Mouse (Mus musculus): ENCODE results near the gene Pard3b. TPM values are rescaled to one million over a fixed set of nuclear protein-coding genes. Genes with fewer than 3 reads are reported as not detected.

Gene Pard3b
- polyA plus RNA-seq, 1 experiment from 2014 or later, result 13.8 TPM

GRCm38 (mm10) chr1:62333016-62333415, 694.4 kb downstream of the Pard3b start:
- H3K4me1 ChIP-seq (replicated peaks; ENCODE audit: control insufficient read depth, insufficient read depth), result no peaks in the 10 kb centered on the region
- no peaks in the 10 kb centered on the region for H3K27me3 ChIP-seq (ENCODE audit: control insufficient read depth, insufficient read depth, low read length)
- H3K36me3 ChIP-seq (ENCODE audit: control insufficient read depth, insufficient read depth, low read length), result no peaks in the 10 kb centered on the region
- WGBS, result 32% methylated on average over 2 of the region's 2 CpGs
- H3K4me3 ChIP-seq (ENCODE audit: low read depth, low read length), result no peak overlapping the region
- H3K4me2 ChIP-seq (replicated peaks; ENCODE audit: low read depth), result no peak overlapping the region
- no peak for DNase-seq (ENCODE audit: low spot score)
- H3K9me3 ChIP-seq (ENCODE audit: control insufficient read depth, low read length), result no peaks in the 10 kb centered on the region
- TF ChIP-seq EP300 (optimal IDR thresholded peaks at IDR 0.05) (no peak), CTCF (IDR thresholded peaks at IDR 0.05; ENCODE audit: low read depth) (no peak)
- H3K27ac ChIP-seq (replicated peaks), result no peak overlapping the region
- H3K9ac ChIP-seq (ENCODE audit: low read length), result no peak overlapping the region
- ATAC-seq (ENCODE audit: low FRiP score, low TSS enrichment), result no peak

DNA sequence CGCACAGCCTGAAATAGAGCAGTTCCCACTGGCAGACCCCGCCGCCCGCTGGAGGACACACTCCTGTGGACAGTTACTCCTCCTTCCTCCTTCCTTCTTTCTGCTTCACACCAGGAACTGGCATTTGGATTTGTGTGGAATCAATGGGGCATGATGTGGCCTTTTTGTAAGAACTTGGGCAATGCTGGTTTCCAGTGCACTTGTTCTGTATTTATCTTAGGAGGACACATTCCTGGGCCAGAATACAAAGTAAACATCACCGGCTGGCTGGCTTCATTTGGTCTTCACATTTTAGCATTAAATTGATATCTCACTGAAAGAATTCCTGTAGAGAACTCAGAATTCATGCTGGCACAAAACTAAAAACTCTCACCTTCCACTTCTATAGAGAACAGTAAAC, 695.6 kb downstream of the Pard3b start:
- no peaks in the 10 kb centered on the region for H3K9me3 ChIP-seq (ENCODE audit: control insufficient read depth, low read length)
- H3K27me3 ChIP-seq (ENCODE audit: control insufficient read depth, insufficient read depth, low read length), result no peaks in the 10 kb centered on the region
- H3K36me3 ChIP-seq (ENCODE audit: control insufficient read depth, insufficient read depth, low read length), result no peaks in the 10 kb centered on the region
- no peaks in the 10 kb centered on the region for H3K4me1 ChIP-seq (replicated peaks; ENCODE audit: control insufficient read depth, insufficient read depth)
- H3K4me2 ChIP-seq (replicated peaks; ENCODE audit: low read depth), result no peak overlapping the region
- no peak overlapping the region for H3K9ac ChIP-seq (ENCODE audit: low read length)
- no peak overlapping the region for H3K4me3 ChIP-seq (ENCODE audit: low read depth, low read length)
- ATAC-seq (ENCODE audit: low FRiP score, low TSS enrichment) (no peak), DNase-seq (ENCODE audit: low spot score) (no peak)
- TF ChIP-seq CTCF (IDR thresholded peaks at IDR 0.05; ENCODE audit: low read depth) (no peak), EP300 (optimal IDR thresholded peaks at IDR 0.05) (no peak)
- no peak overlapping the region for H3K27ac ChIP-seq (replicated peaks)
- 73% methylated on average over 5 of the region's 5 CpGs for WGBS

DNA sequence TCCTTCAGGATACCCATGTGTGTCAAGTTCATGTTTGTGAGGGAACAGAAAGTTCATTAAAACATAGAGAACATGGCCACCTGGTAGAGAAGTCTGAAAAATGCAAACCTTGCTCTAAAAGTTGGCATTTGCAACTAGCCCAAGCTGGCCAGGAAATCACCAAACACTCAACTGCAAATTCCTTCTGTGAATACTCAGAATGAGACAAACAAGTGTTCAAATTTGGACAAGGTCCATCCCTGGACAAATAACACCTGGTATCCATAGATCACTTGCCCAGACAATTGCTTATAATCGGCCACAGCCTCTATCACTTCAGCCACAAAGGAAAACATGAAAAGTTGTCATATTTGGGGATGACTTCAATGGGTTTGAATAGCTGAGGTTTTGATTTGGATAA, 701.6 kb downstream of the Pard3b start:
- no peaks in the 10 kb centered on the region for H3K36me3 ChIP-seq (ENCODE audit: control insufficient read depth, insufficient read depth, low read length)
- TF ChIP-seq CTCF (IDR thresholded peaks at IDR 0.05; ENCODE audit: low read depth), result no peak
- TF ChIP-seq EP300 (optimal IDR thresholded peaks at IDR 0.05), result no peak
- no peak overlapping the region for H3K9ac ChIP-seq (ENCODE audit: low read length)
- no peak overlapping the region for H3K4me3 ChIP-seq (ENCODE audit: low read depth, low read length)
- no peak overlapping the region for H3K4me2 ChIP-seq (replicated peaks; ENCODE audit: low read depth)
- H3K27ac ChIP-seq (replicated peaks), result no peak overlapping the region
- WGBS, result 22% methylated on average over 1 of the region's 1 CpGs
- no peaks in the 10 kb centered on the region for H3K4me1 ChIP-seq (replicated peaks; ENCODE audit: control insufficient read depth, insufficient read depth)
- ATAC-seq (ENCODE audit: low FRiP score, low TSS enrichment) (no peak), DNase-seq (ENCODE audit: low spot score) (no peak)
- no peaks in the 10 kb centered on the region for H3K27me3 ChIP-seq (ENCODE audit: control insufficient read depth, insufficient read depth, low read length)
- H3K9me3 ChIP-seq (ENCODE audit: control insufficient read depth, low read length), result no peaks in the 10 kb centered on the region

GRCm38 (mm10) chr1:62344286-62344685, 705.7 kb downstream of the Pard3b start:
- H3K9me3 ChIP-seq (ENCODE audit: control insufficient read depth, low read length), result no peaks in the 10 kb centered on the region
- no peak for DNase-seq (ENCODE audit: low spot score)
- no peak for ATAC-seq (ENCODE audit: low FRiP score, low TSS enrichment)
- no peaks in the 10 kb centered on the region for H3K27me3 ChIP-seq (ENCODE audit: control insufficient read depth, insufficient read depth, low read length)
- WGBS, result 76% methylated on average over 4 of the region's 4 CpGs
- no peaks in the 10 kb centered on the region for H3K4me1 ChIP-seq (replicated peaks; ENCODE audit: control insufficient read depth, insufficient read depth)
- TF ChIP-seq EP300 (optimal IDR thresholded peaks at IDR 0.05) (no peak), CTCF (IDR thresholded peaks at IDR 0.05; ENCODE audit: low read depth) (no peak)
- no peak overlapping the region for H3K9ac ChIP-seq (ENCODE audit: low read length)
- H3K4me2 ChIP-seq (replicated peaks; ENCODE audit: low read depth), result no peak overlapping the region
- no peak overlapping the region for H3K4me3 ChIP-seq (ENCODE audit: low read depth, low read length)
- no peaks in the 10 kb centered on the region for H3K36me3 ChIP-seq (ENCODE audit: control insufficient read depth, insufficient read depth, low read length)
- no peak overlapping the region for H3K27ac ChIP-seq (replicated peaks)

DNA sequence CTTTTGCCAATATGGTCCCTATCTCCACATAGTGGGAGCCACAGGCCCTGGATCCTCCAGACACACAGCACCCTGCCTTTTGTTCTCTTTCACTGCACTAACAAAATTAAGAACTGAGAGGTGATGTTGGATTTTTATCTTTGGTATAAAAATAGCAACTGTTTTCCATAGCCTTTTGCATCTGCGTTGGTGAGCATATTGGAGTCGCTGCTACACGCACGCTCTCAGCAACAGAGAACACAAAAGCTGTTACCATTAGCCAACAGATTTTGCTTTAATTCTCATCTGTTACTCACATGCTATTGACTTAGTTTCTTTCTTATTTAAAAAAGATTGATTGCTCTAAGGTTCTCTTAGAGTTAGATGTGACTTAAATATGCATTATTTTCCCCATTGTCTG, 709.7 kb downstream of the Pard3b start:
- WGBS, result 86% methylated on average over 4 of the region's 4 CpGs
- H3K4me3 ChIP-seq (ENCODE audit: low read depth, low read length), result no peak overlapping the region
- ATAC-seq (ENCODE audit: low FRiP score, low TSS enrichment) (no peak), DNase-seq (ENCODE audit: low spot score) (no peak)
- H3K9me3 ChIP-seq (ENCODE audit: control insufficient read depth, low read length), result no peaks in the 10 kb centered on the region
- no peaks in the 10 kb centered on the region for H3K4me1 ChIP-seq (replicated peaks; ENCODE audit: control insufficient read depth, insufficient read depth)
- no peaks in the 10 kb centered on the region for H3K36me3 ChIP-seq (ENCODE audit: control insufficient read depth, insufficient read depth, low read length)
- no peaks in the 10 kb centered on the region for H3K27me3 ChIP-seq (ENCODE audit: control insufficient read depth, insufficient read depth, low read length)
- H3K4me2 ChIP-seq (replicated peaks; ENCODE audit: low read depth), result no peak overlapping the region
- H3K27ac ChIP-seq (replicated peaks), result no peak overlapping the region
- no peak for TF ChIP-seq EP300 (optimal IDR thresholded peaks at IDR 0.05)
- no peak for TF ChIP-seq CTCF (IDR thresholded peaks at IDR 0.05; ENCODE audit: low read depth)
- H3K9ac ChIP-seq (ENCODE audit: low read length), result no peak overlapping the region

- DNase-seq (ENCODE audit: low spot score) (no peak), ATAC-seq (ENCODE audit: low FRiP score, low TSS enrichment) (no peak)
- H3K36me3 ChIP-seq (ENCODE audit: control insufficient read depth, insufficient read depth, low read length), result no peaks in the 10 kb centered on the region
- H3K4me2 ChIP-seq (replicated peaks; ENCODE audit: low read depth), result no peak overlapping the region
- H3K9me3 ChIP-seq (ENCODE audit: control insufficient read depth, low read length), result no peaks in the 10 kb centered on the region
- H3K9ac ChIP-seq (ENCODE audit: low read length), result no peak overlapping the region
- H3K27me3 ChIP-seq (ENCODE audit: control insufficient read depth, insufficient read depth, low read length), result no peaks in the 10 kb centered on the region
- 50% methylated on average over 4 of the region's 4 CpGs for WGBS
- no peak overlapping the region for H3K27ac ChIP-seq (replicated peaks)
- no peak overlapping the region for H3K4me3 ChIP-seq (ENCODE audit: low read depth, low read length)
- no peak for TF ChIP-seq CTCF (IDR thresholded peaks at IDR 0.05; ENCODE audit: low read depth)
- TF ChIP-seq EP300 (optimal IDR thresholded peaks at IDR 0.05), result no peak
- H3K4me1 ChIP-seq (replicated peaks; ENCODE audit: control insufficient read depth, insufficient read depth), result no peaks in the 10 kb centered on the region
Observed at GRCm38 (mm10) chr1:62355496-62355895, 716.9 kb downstream of the Pard3b start.
